Mouse (Mus musculus): Measurements from ENCODE around the gene Muc3.

The Muc3 gene

GRCm38 (mm10) chr5:137095135-137095534, 54.0 kb downstream of the Muc3 start:
- DNase-seq (ENCODE audit: low spot score): no peak

GRCm38 (mm10) chr5:137093720-137094119, 55.4 kb downstream of the Muc3 start:
- no peak for DNase-seq (ENCODE audit: low spot score)

GRCm38 (mm10) chr5:137091560-137091959, 57.6 kb downstream of the Muc3 start:
- no peak for DNase-seq (ENCODE audit: low spot score)

- DNase-seq (ENCODE audit: low spot score): no peak
Observed at GRCm38 (mm10) chr5:137090870-137091269, 58.3 kb downstream of the Muc3 start.

- no peak for DNase-seq (ENCODE audit: low spot score)
Observed at GRCm38 (mm10) chr5:137087410-137087809, 61.7 kb downstream of the Muc3 start.

GRCm38 (mm10) chr5:137085731-137086130, 63.4 kb downstream of the Muc3 start:
- no peak for DNase-seq (ENCODE audit: low spot score)

GRCm38 (mm10) chr5:137085021-137085420, 64.1 kb downstream of the Muc3 start:
- no peak for DNase-seq (ENCODE audit: low spot score)

Measured in urinary bladder, postnatal 25 days (tissue).